Mouse (Mus musculus) heart, adult 2 months (tissue): ENCODE results near the gene Sv2c.

Source experiments
- CTCF ChIP-seq: fragments of 200-600 bp; IDR thresholded peaks from 2 replicates; pipeline ENCODE4 v1.8.1; 2022; ENCODE audit warnings: antibody characterized with exemption, mild to moderate bottlenecking, moderate library complexity
- POLR2A ChIP-seq: fragments of 200-500 bp; IDR thresholded peaks from 2 replicates; pipeline ENCODE4 v1.6.1; 2011; ENCODE audit warnings: mild to moderate bottlenecking, low read depth, low read length, control low read depth; ENCODE audit not compliant: insufficient read depth

DNA sequence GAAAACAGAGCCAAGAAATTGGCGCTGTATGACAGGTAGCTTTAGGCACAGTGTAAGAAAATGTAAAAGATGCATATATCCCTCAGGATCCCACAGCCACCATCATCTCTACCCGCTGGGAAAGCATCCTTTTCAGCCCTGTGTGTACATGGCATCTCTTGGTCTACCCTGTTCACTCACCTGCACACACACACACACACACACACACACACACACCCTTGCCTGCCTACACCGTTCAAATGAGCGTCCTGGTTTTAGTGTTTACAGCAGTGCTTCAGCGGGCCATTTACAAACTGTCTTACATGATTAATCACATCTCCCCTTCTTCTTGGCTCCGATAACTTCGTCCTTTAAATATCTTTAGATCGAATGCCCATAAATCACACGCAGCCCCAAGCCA is 123.4 kb downstream of the Sv2c start:
- no peak for TF ChIP-seq CTCF
- TF ChIP-seq POLR2A, result no peak
